Mouse (Mus musculus) T-cell, adult 2 months (primary cell): ENCODE data around the gene Phxr2.
A peak's percentile ranks its signal among the peaks of the same experiment; 100 is the strongest.

Experiments used
- DNase-seq: peaks from one replicate; pipeline ENCODE4 v3.0.0; 2022; ENCODE audit warnings: low spot score

Gene Phxr2

GRCm38 (mm10) chr10:99095114-99095513, 31.0 kb downstream of the Phxr2 start:
- DNase-seq = no peak

- DNase-seq = no peak
Measured at GRCm38 (mm10) chr10:99093364-99093763, 32.8 kb downstream of the Phxr2 start.

- DNase-seq = no peak
Measured at GRCm38 (mm10) chr10:99089906-99090305, 36.2 kb downstream of the Phxr2 start.

- no peak for DNase-seq
Measured at GRCm38 (mm10) chr10:99086029-99086428, 40.1 kb downstream of the Phxr2 start.

GRCm38 (mm10) chr10:99085240-99085587, 40.9 kb downstream of the Phxr2 start:
- DNase-seq = no peak

GRCm38 (mm10) chr10:99084397-99085239, 41.5 kb downstream of the Phxr2 start:
- peak; percentile 64 for DNase-seq

- no peak for DNase-seq
Measured at GRCm38 (mm10) chr10:99083431-99084003, 42.6 kb downstream of the Phxr2 start.

GRCm38 (mm10) chr10:99081569-99081990, 44.5 kb downstream of the Phxr2 start:
- no peak for DNase-seq

- DNase-seq = no peak
Measured at GRCm38 (mm10) chr10:99078621-99079020, 47.5 kb downstream of the Phxr2 start.

- no peak for DNase-seq
Measured at GRCm38 (mm10) chr10:99076113-99076895, 49.8 kb downstream of the Phxr2 start.
